Mouse (Mus musculus): ENCODE measurements at regions not wholly inside any gene's neighbourhood (a gene's known extent, or its start where the extent isn't known, plus 50 kb on each side); places are given as distances from the start of the nearest gene placed in this dataset.

GRCm38 (mm10) chr2:51871571-51871970 is 63.4 kb downstream of the Rbm43 start:
- TF ChIP-seq CTCF (IDR thresholded peaks at IDR 0.05; ENCODE audit: low read depth) (no peak), EP300 (IDR thresholded peaks at IDR 0.05; ENCODE audit: low read depth) (no peak)

Data from liver, postnatal 0 days (tissue).